Mouse (Mus musculus) urinary bladder, adult 18-20 months (tissue): ENCODE results near the gene Tnc.

Experiments used
- DNase-seq, 2 experiments: peaks; one replicate each; pipeline ENCODE4 v3.0.0; 2022; ENCODE audit warnings: low spot score in 2 of 2, mixed read lengths in 2 of 2

The Tnc gene

GRCm38 (mm10) chr4:64025591-64025990 lies 21.2 kb downstream of the Tnc start:
- peak in 1 of 2 experiments; percentile 41 for DNase-seq

- DNase-seq: no peak
Observed at GRCm38 (mm10) chr4:64024041-64024779, 22.6 kb downstream of the Tnc start.

- no peak for DNase-seq
Observed at GRCm38 (mm10) chr4:64020930-64021589, 25.8 kb downstream of the Tnc start.

GRCm38 (mm10) chr4:64020151-64020550 lies 26.7 kb downstream of the Tnc start:
- DNase-seq: no peak

- no peak for DNase-seq
Observed at GRCm38 (mm10) chr4:64011308-64011707, 35.5 kb downstream of the Tnc start.

GRCm38 (mm10) chr4:64009936-64010335 lies 36.9 kb downstream of the Tnc start:
- DNase-seq: no peak

GRCm38 (mm10) chr4:64005198-64005597 lies 41.6 kb downstream of the Tnc start:
- DNase-seq: no peak

- no peak for DNase-seq
Observed at GRCm38 (mm10) chr4:64003677-64004076, 43.1 kb downstream of the Tnc start.

- no peak for DNase-seq
Observed at GRCm38 (mm10) chr4:64002168-64002567, 44.6 kb downstream of the Tnc start.

GRCm38 (mm10) chr4:64000788-64001187 lies 46.0 kb downstream of the Tnc start:
- DNase-seq: no peak

- no peak for DNase-seq
Observed at GRCm38 (mm10) chr4:64000293-64000692, 46.5 kb downstream of the Tnc start.

- no peak for DNase-seq
Observed at GRCm38 (mm10) chr4:63993462-63994113, 53.2 kb downstream of the Tnc start.

GRCm38 (mm10) chr4:63990216-63990615 lies 56.6 kb downstream of the Tnc start:
- DNase-seq: no peak

- DNase-seq: no peak
Observed at GRCm38 (mm10) chr4:63988090-63988489, 58.7 kb downstream of the Tnc start.

GRCm38 (mm10) chr4:63986576-63986975 lies 60.2 kb downstream of the Tnc start:
- no peak for DNase-seq

- no peak for DNase-seq
Observed at GRCm38 (mm10) chr4:63983098-63983445, 63.7 kb downstream of the Tnc start.

GRCm38 (mm10) chr4:63982425-63983097 lies 64.3 kb downstream of the Tnc start:
- no peak for DNase-seq

- no peak for DNase-seq
Observed at GRCm38 (mm10) chr4:63980211-63980794, 66.5 kb downstream of the Tnc start.

- DNase-seq: no peak
Observed at GRCm38 (mm10) chr4:63979635-63980034, 67.2 kb downstream of the Tnc start.

- no peak for DNase-seq
Observed at GRCm38 (mm10) chr4:63972536-63972935, 74.3 kb downstream of the Tnc start.

GRCm38 (mm10) chr4:63971762-63972161 lies 75.1 kb downstream of the Tnc start:
- DNase-seq: no peak

GRCm38 (mm10) chr4:63970925-63971324 lies 75.9 kb downstream of the Tnc start:
- no peak for DNase-seq
